Mouse (Mus musculus) hematopoietic stem cell, adult 5-6 weeks (primary cell): Measurements from ENCODE around the gene Ccdc115. TPM values are rescaled to one million over a fixed set of nuclear protein-coding genes. Genes with fewer than 3 reads are reported as not detected.

Experiments used
- ATAC-seq, 2 experiments: fragments of 125-278 bp in 1 of 2; replicated peaks in 1 of 2; 2 replicates each; pipeline ENCODE4 v1.8.0; 2016 to 2017; ENCODE audit warnings: inconsistent platforms in 2 of 2, mild to moderate bottlenecking in 2 of 2, moderate number of reproducible peaks in 2 of 2, low read depth in 1 of 2, moderate TSS enrichment in 1 of 2; ENCODE audit not compliant: low FRiP score in 2 of 2, poor library complexity in 2 of 2, severe bottlenecking in 2 of 2, insufficient read depth in 1 of 2, low TSS enrichment in 1 of 2
- total RNA-seq: library from RNA; stranded (forward); fragments of 172-1452, 232-1000 nt; gene quantifications from 2 replicates; pipeline ENCODE4 v1.2.3, GENCODE M21; 2017

Ccdc115 gene
- total RNA-seq, 1 experiment from 2014 or later = 49.9 TPM

- ATAC-seq = no peak
These were observed 40.1 kb downstream of the Ccdc115 start for GRCm38 (mm10) chr1:34399182-34399953.

GRCm38 (mm10) chr1:34396321-34396720 lies 43.2 kb downstream of the Ccdc115 start:
- ATAC-seq = no peak

- ATAC-seq = peak; percentile 28 to 32; a peak in 2 of 4 replicates
These were observed 50.1 kb downstream of the Ccdc115 start for GRCm38 (mm10) chr1:34389234-34389891.

GRCm38 (mm10) chr1:34388849-34389233 lies 50.6 kb downstream of the Ccdc115 start:
- peak; percentile 14 to 25; a peak in 1 of 4 replicates for ATAC-seq

- ATAC-seq = no peak
These were observed 51.8 kb downstream of the Ccdc115 start for GRCm38 (mm10) chr1:34387346-34388327.

Other genes starting within 250 kb of the Ccdc115 start
- 23.6 and 36.7 TPM in 2 replicates for gene Imp4, start 179 bp upstream of the Ccdc115 start, total RNA-seq
- gene Ptpn18, start 20.1 kb upstream of the Ccdc115 start, total RNA-seq = 186 and 621 TPM in 2 replicates
- gene Prss39, start 58.7 kb upstream of the Ccdc115 start, total RNA-seq = 0.40 TPM in 1 of 2 replicates, not detected in the other
- 0.40 and 1.9 TPM in 2 replicates for gene Cfc1, start 96.0 kb upstream of the Ccdc115 start, total RNA-seq
- not detected in 2 replicates for gene Prss40, start 121.3 kb upstream of the Ccdc115 start, total RNA-seq
- not detected in 2 replicates for gene Amer3, start 140.0 kb upstream of the Ccdc115 start, total RNA-seq